8 mouse cellular contexts compared by ENCODE assay signal in the genomic region with DNA sequence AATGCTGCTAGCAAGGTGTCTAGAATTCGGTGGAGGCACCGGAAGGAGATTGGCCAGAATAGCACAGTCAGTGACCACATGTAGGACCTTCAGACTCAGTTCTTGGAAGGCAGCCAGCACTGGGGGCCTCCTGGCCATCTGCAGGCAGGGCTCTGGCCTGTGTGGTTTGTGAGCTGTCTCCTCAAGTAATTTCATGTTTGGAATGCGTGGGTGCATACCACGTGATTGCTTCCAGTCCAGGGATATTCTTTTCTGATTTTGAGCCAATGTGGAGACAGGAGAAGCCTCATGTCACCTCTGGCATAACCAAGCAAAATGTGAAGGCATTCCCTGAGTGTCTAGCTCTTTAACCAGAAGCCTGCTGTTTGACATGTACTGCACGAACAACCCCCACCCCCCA. TPM values are rescaled to one million over a fixed set of nuclear protein-coding genes. Genes with fewer than 3 reads are reported as not detected.
A peak's percentile ranks its signal among the peaks of the same experiment; 100 is the strongest.
DNase-seq lines count a peak whose midpoint lies in the region; ATAC-seq and TF ChIP-seq lines count a peak whose summit lies in the region.

No protein-coding gene starts in this region.

- ATAC-seq in hindbrain, embryonic 16.5 days = no peak

- H3K27me3 ChIP-seq in heart, embryonic 10.5 days (ENCODE audit: insufficient read depth, poor library complexity, severe bottlenecking) = no peaks in the 10 kb centered on the region
- no peaks in the 10 kb centered on the region for H3K27me3 ChIP-seq in hindbrain, embryonic 16.5 days (replicated peaks; ENCODE audit: control insufficient read depth, insufficient read depth, low read length)

- H3K9me3 ChIP-seq in heart, embryonic 10.5 days = no peaks in the 10 kb centered on the region
- no peaks in the 10 kb centered on the region for H3K9me3 ChIP-seq in hindbrain, embryonic 16.5 days (ENCODE audit: control insufficient read depth, low read length)

- no peak for TF ChIP-seq CTCF in lung, adult 2 months (IDR thresholded peaks at IDR 0.05; ENCODE audit: insufficient read depth, low read length)

- no peak overlapping the region for H3K4me2 ChIP-seq in hindbrain, embryonic 16.5 days (ENCODE audit: low read length)

- peak; percentile 34 to 38 for DNase-seq in lung, adult 18-20 months
- no peak for DNase-seq in lung, adult 2 months
- DNase-seq in cerebellum, adult 9-11 months = peak; percentile 82
- peak; percentile 94 for DNase-seq in heart, embryonic 10.5 days (ENCODE audit: low spot score)
- DNase-seq in kidney, postnatal 25 days = peak; percentile 91 to 93
- peak; percentile 75 for DNase-seq in ovary, postnatal 36 days (ENCODE audit: low spot score)
- DNase-seq in right cerebral cortex, postnatal 25 days = no peak

- no peaks in the 10 kb centered on the region for H3K36me3 ChIP-seq in heart, embryonic 10.5 days
- no peaks in the 10 kb centered on the region for H3K36me3 ChIP-seq in hindbrain, embryonic 16.5 days (ENCODE audit: control insufficient read depth, insufficient read depth, low read length)

- H3K9ac ChIP-seq in hindbrain, embryonic 16.5 days (ENCODE audit: low read depth, low read length) = no peak overlapping the region

- no peak for TF ChIP-seq POLR2A in lung, adult 2 months (IDR thresholded peaks at IDR 0.05; ENCODE audit: borderline replicate concordance, extremely low read depth, low read depth, low read length)

- H3K4me3 ChIP-seq in lung, adult 2 months (replicated peaks; ENCODE audit: extremely low read depth, low read depth, low read length) = no peak overlapping the region
- no peak overlapping the region for H3K4me3 ChIP-seq in heart, embryonic 10.5 days
- no peak overlapping the region for H3K4me3 ChIP-seq in hindbrain, embryonic 16.5 days (ENCODE audit: low read length)

- H3K4me1 ChIP-seq in lung, adult 2 months (ENCODE audit: control insufficient read depth, insufficient read depth, low read length) = peaks cover 5% of the 10 kb centered on the region; the same call in 1 of the 2 replicates
- H3K4me1 ChIP-seq in heart, embryonic 10.5 days = peaks cover 43% of the 10 kb centered on the region
- H3K4me1 ChIP-seq in hindbrain, embryonic 16.5 days (ENCODE audit: control insufficient read depth, insufficient read depth, low read depth, low read length) = peaks cover 7% of the 10 kb centered on the region

- H3K27ac ChIP-seq in heart, embryonic 10.5 days = peak overlapping the region; percentile 77
- H3K27ac ChIP-seq in hindbrain, embryonic 16.5 days (ENCODE audit: low read depth, low read length) = no peak overlapping the region

- WGBS in lung, adult 2 months = 20% methylated on average over 5 of the region's 5 CpGs
- 33% methylated on average over 5 of the region's 5 CpGs for WGBS in heart, embryonic 10.5 days
- 54% methylated on average over 5 of the region's 5 CpGs for WGBS in hindbrain, embryonic 16.5 days

RNA-seq across cellular contexts. Expression of a gene that starts 28.8 kb away (rescaled TPM):
- polyA plus RNA-seq in lung, adult 2 months (2012; rRNA removed) = 64.7 and 65.2 TPM in 2 replicates
- polyA plus RNA-seq in heart, embryonic 10.5 days (2016; fragmentation: Nextera tagmentation; extraction: Ambion mirVana) = 7.7 and 20.0 TPM in 2 replicates
- 23.1 and 25.9 TPM in 2 replicates for polyA plus RNA-seq in hindbrain, embryonic 16.5 days (2015; fragmentation: Nextera tagmentation; extraction: Ambion mirVana)

Comparison
In these comparisons a context has a peak if more than half of its experiments do, and no peak if none do; other contexts are left out.
1. DNase-seq: peak in lung, adult 18-20 months (2 of 2), cerebellum, adult 9-11 months (single experiment), heart, embryonic 10.5 days (single experiment), kidney, postnatal 25 days (2 of 2) and ovary, postnatal 36 days (single experiment); none in lung, adult 2 months (single experiment) and right cerebral cortex, postnatal 25 days (single experiment).